Mouse (Mus musculus): ENCODE measurements around the gene Rcan2.

DNA sequence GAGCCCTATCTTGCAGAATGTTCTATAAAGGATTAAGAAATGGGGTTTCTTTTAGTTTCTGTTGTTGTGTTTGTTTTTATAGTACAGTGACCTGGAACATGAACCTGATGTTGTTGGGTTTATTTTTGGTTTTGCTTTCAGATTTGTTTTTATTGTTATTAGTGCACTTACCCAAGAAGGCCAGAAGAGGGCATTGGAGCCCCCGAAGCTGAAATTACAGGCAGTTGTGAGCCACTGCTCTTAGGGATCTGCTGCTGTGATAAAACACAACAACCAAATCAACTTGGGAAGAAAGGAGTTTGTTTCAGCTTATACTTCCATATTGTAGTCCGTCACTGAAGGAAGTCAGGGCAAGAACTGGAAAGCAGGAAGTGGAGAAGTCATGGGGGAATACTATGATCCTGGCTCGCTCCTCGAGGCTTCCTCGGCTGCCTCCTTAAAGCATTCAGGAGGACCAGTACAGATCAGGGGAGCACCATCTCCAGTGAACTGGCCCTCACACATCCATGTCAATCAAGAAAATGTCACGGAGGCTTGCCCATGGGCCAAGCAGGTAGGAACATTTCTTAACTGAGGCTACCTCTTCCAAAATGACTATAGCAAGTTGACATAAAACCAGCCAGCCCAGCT, 275.0 kb downstream of the Rcan2 start:
- TF ChIP-seq EP300 (IDR thresholded peaks at IDR 0.05; ENCODE audit: insufficient read depth, low read depth, low read length) (peak; percentile 50; the same call in 1 of the 2 replicates), CTCF (IDR thresholded peaks at IDR 0.05) (peak; percentile 88), POLR2A (IDR thresholded peaks at IDR 0.05; ENCODE audit: insufficient read depth, low read depth, low read length) (no peak)

Data from heart, adult 2 months (tissue).